Mouse (Mus musculus) kidney, adult 2 months (tissue): ENCODE measurements around the gene Crmp1.

ENCODE experiments used
- CTCF ChIP-seq: fragments of 200-500 bp; conservative IDR thresholded peaks from 2 replicates; pipeline ENCODE4 v1.5.1; 2011; ENCODE audit warnings: low read depth, mild to moderate bottlenecking, control low read depth, low read length, moderate library complexity, mixed read lengths; ENCODE audit not compliant: insufficient read depth, insufficient read length
- POLR2A ChIP-seq: fragments of 200-500 bp; IDR thresholded peaks from one replicate; pipeline ENCODE4 v1.6.1; 2011; ENCODE audit warnings: low read depth, low read length, control low read depth

GRCm38 (mm10) chr5:37197423-37197822 lies 44.3 kb upstream of the Crmp1 start:
- TF ChIP-seq CTCF: no peak
- TF ChIP-seq POLR2A: no peak
